Mouse (Mus musculus) megakaryocyte, embryonic 14.5 days (primary cell): ENCODE results near the gene Gm19965.

Source experiments
- FLI1 ChIP-seq: IDR thresholded peaks from 2 replicates; pipeline ENCODE4 v1.6.1; 2012; ENCODE audit warnings: low read length, inconsistent platforms, mixed read lengths
- GATA1 ChIP-seq: IDR thresholded peaks from 3 replicates; pipeline ENCODE4 v1.6.1; 2012; ENCODE audit warnings: mixed read lengths, low read length, inconsistent platforms, borderline replicate concordance

- TF ChIP-seq GATA1 (no peak), FLI1 (no peak)
Measured at GRCm38 (mm10) chr1:116802683-116803082, at the start of gene Gm19965.
